Mouse (Mus musculus): Measurements from ENCODE around the gene Gpc2. TPM values are rescaled to one million over a fixed set of nuclear protein-coding genes. Genes with fewer than 3 reads are reported as not detected.

The Gpc2 gene
- polyA plus RNA-seq, 1 experiment from 2014 or later: 4.7 TPM

GRCm38 (mm10) chr5:138233778-138234177, 46.0 kb downstream of the Gpc2 start:
- Histone ChIP-seq H3K27ac (ENCODE audit: low read depth) (no peak overlapping the region), H3K36me3 (ENCODE audit: insufficient read depth) (no peaks in the 10 kb centered on the region), H3K27me3 (ENCODE audit: insufficient read depth, low read length) (no peaks in the 10 kb centered on the region), H3K4me2 (no peak overlapping the region), H3K4me3 (ENCODE audit: low read depth, low read length) (no peak overlapping the region), H3K4me1 (ENCODE audit: insufficient read depth) (no peaks in the 10 kb centered on the region), H3K9ac (no peak overlapping the region), H3K9me3 (ENCODE audit: low read depth, low read length) (no peaks in the 10 kb centered on the region)
- DNase-seq: no peak
- TF ChIP-seq CTCF (IDR thresholded peaks at IDR 0.05; ENCODE audit: low read depth): no peak
- 77% methylated on average over 2 of the region's 2 CpGs for WGBS
- ATAC-seq (ENCODE audit: insufficient read depth): no peak

DNA sequence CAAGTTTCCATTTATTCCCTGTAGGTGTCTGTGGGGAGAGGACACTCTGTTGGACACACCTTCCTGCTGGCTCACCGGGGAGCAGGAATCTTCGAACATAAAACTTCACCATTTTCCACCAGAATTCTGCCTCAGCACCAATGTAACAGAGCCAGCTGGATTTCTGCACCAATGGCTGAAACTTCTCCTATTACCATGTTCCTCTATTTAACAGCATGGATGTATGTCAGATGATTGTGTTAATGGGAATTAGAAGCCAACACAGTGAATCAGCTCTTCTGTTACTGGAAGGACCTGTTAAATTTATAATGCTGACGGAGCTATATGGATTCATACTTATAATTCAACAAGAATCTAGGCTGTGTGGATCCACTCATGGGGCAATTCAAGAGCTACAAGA, 50.3 kb downstream of the Gpc2 start:
- 90% methylated on average over 3 of the region's 3 CpGs for WGBS
- Histone ChIP-seq H3K27me3 (ENCODE audit: insufficient read depth, low read length) (no peaks in the 10 kb centered on the region), H3K36me3 (ENCODE audit: insufficient read depth) (no peaks in the 10 kb centered on the region), H3K9ac (no peak overlapping the region), H3K4me1 (ENCODE audit: insufficient read depth) (no peaks in the 10 kb centered on the region), H3K4me3 (ENCODE audit: low read depth, low read length) (no peak overlapping the region), H3K4me2 (no peak overlapping the region), H3K27ac (ENCODE audit: low read depth) (no peak overlapping the region), H3K9me3 (ENCODE audit: low read depth, low read length) (no peaks in the 10 kb centered on the region)
- DNase-seq (no peak), ATAC-seq (ENCODE audit: insufficient read depth) (no peak)
- no peak for TF ChIP-seq CTCF (IDR thresholded peaks at IDR 0.05; ENCODE audit: low read depth)

- Histone ChIP-seq H3K4me3 (ENCODE audit: low read depth, low read length) (no peak overlapping the region), H3K9ac (no peak overlapping the region), H3K9me3 (ENCODE audit: low read depth, low read length) (no peaks in the 10 kb centered on the region), H3K4me2 (no peak overlapping the region), H3K27ac (ENCODE audit: low read depth) (no peak overlapping the region), H3K36me3 (ENCODE audit: insufficient read depth) (no peaks in the 10 kb centered on the region), H3K4me1 (ENCODE audit: insufficient read depth) (no peaks in the 10 kb centered on the region), H3K27me3 (ENCODE audit: insufficient read depth, low read length) (no peaks in the 10 kb centered on the region)
- DNase-seq: peak; percentile 22
- 46% methylated on average over 3 of the region's 3 CpGs for WGBS
- ATAC-seq (ENCODE audit: insufficient read depth): no peak
- peak; percentile 45 for TF ChIP-seq CTCF (IDR thresholded peaks at IDR 0.05; ENCODE audit: low read depth)
Observed at GRCm38 (mm10) chr5:138228026-138228425, 51.8 kb downstream of the Gpc2 start.

DNA sequence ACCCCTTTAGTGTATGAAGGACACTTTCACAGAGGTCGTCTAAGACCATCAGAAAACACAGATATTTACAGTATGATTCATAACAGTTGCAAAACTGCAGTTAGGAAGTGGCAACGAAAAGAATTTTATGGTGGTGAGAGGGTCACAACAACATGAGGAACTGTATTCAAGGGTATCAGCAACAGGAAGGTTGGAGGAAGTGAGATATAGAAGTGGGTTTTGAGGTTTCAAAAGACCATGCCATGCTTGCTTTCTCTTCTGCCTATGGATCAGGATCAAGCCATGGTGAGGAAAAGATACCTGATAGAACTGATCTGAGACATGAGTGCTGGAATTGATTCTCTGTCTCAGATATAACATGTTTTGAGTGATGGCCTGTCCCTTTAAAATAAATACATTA, 52.4 kb downstream of the Gpc2 start:
- 58% methylated on average over 2 of the region's 2 CpGs for WGBS
- Histone ChIP-seq H3K4me2 (no peak overlapping the region), H3K27me3 (ENCODE audit: insufficient read depth, low read length) (no peaks in the 10 kb centered on the region), H3K36me3 (ENCODE audit: insufficient read depth) (no peaks in the 10 kb centered on the region), H3K4me3 (ENCODE audit: low read depth, low read length) (no peak overlapping the region), H3K9me3 (ENCODE audit: low read depth, low read length) (no peaks in the 10 kb centered on the region), H3K4me1 (ENCODE audit: insufficient read depth) (no peaks in the 10 kb centered on the region), H3K27ac (ENCODE audit: low read depth) (no peak overlapping the region), H3K9ac (no peak overlapping the region)
- ATAC-seq (ENCODE audit: insufficient read depth) (no peak), DNase-seq (peak; percentile 3)
- no peak for TF ChIP-seq CTCF (IDR thresholded peaks at IDR 0.05; ENCODE audit: low read depth)

DNA sequence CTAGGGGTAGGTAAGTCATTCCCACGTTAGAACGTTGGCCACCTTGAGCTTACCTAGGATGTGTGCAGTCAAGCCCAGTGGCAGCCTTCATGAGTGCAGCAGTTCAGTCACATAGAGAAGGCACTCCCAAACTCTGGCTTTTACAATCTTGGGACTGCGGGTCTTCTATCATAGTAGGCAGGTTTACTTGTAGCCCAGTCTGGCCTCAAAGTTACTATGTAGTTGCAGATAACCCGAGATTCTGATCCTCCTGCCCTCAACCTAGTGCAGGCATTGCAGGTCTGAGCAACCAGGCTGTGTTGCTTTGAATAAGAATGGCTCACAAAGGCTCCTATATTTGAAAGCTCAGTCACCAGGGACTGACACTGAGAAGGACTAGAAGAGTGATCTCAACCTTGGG, 53.3 kb downstream of the Gpc2 start:
- Histone ChIP-seq H3K4me2 (no peak overlapping the region), H3K9ac (no peak overlapping the region), H3K4me1 (ENCODE audit: insufficient read depth) (no peaks in the 10 kb centered on the region), H3K27me3 (ENCODE audit: insufficient read depth, low read length) (no peaks in the 10 kb centered on the region), H3K4me3 (ENCODE audit: low read depth, low read length) (no peak overlapping the region), H3K9me3 (ENCODE audit: low read depth, low read length) (no peaks in the 10 kb centered on the region), H3K27ac (ENCODE audit: low read depth) (no peak overlapping the region), H3K36me3 (ENCODE audit: insufficient read depth) (no peaks in the 10 kb centered on the region)
- WGBS: 74% methylated on average over 4 of the region's 4 CpGs
- DNase-seq (no peak), ATAC-seq (ENCODE audit: insufficient read depth) (no peak)
- no peak for TF ChIP-seq CTCF (IDR thresholded peaks at IDR 0.05; ENCODE audit: low read depth)

DNA sequence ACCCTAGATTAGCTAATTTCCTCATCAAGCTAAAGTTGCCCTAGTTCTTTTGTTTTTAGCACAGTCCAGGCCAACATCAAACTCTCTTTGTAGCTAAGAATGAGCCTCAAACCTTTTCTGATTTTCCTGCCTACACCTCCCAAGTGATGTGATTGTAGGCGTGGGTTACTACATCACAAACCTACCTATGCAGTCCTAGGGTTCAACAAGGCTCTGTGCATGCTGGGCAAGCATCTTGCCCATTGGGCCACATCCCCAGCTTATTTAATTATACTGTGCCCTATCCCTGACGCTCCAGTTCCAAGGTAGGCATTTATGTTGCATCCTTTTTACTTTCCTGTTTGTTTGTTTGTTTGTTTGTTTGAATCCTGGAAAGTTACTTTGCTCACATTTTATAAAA, 54.1 kb downstream of the Gpc2 start, which contains the start of gene Nxpe5:
Nxpe5 (plus strand) TSS at position 199 of the 400 bp plus-strand sequence.
- Histone ChIP-seq H3K27ac (ENCODE audit: low read depth) (no peak within 1 kb of the TSS), H3K27me3 (ENCODE audit: insufficient read depth, low read length) (no peaks in the 10 kb centered on the region), H3K9me3 (ENCODE audit: low read depth, low read length) (no peaks in the 10 kb centered on the region), H3K4me3 (ENCODE audit: low read depth, low read length) (no peak within 1 kb of the TSS), H3K4me1 (ENCODE audit: insufficient read depth) (no peaks in the 10 kb centered on the region), H3K9ac (no peak within 1 kb of the TSS), H3K36me3 (ENCODE audit: insufficient read depth) (no peaks in the 10 kb centered on the region), H3K4me2 (no peak within 1 kb of the TSS)
- no peak for TF ChIP-seq CTCF (IDR thresholded peaks at IDR 0.05; ENCODE audit: low read depth)
- ATAC-seq (ENCODE audit: insufficient read depth) (no peak), DNase-seq (no peak)
- 51% methylated on average over 2 of the region's 2 CpGs for WGBS

Other genes starting within 250 kb of the Gpc2 start
- not detected in 2 replicates for gene Smok3c, start 226.8 kb downstream of the Gpc2 start, polyA plus RNA-seq (2014; fragmentation: Nextera tagmentation; extraction: Ambion mirVana)
- 24.5 and 27.2 TPM in 2 replicates for gene Zkscan1, start 194.9 kb downstream of the Gpc2 start, polyA plus RNA-seq (2014; fragmentation: Nextera tagmentation; extraction: Ambion mirVana)
- gene Zscan21, start 163.1 kb downstream of the Gpc2 start, polyA plus RNA-seq (2014; fragmentation: Nextera tagmentation; extraction: Ambion mirVana): 63.0 and 64.9 TPM in 2 replicates
- gene Zfp113, start 124.3 kb downstream of the Gpc2 start, polyA plus RNA-seq (2014; fragmentation: Nextera tagmentation; extraction: Ambion mirVana): 16.6 and 18.1 TPM in 2 replicates
- 256 and 259 TPM in 2 replicates for gene Cops6, start 118.9 kb downstream of the Gpc2 start, polyA plus RNA-seq (2014; fragmentation: Nextera tagmentation; extraction: Ambion mirVana)
- gene Ap4m1, start 108.0 kb downstream of the Gpc2 start, polyA plus RNA-seq (2014; fragmentation: Nextera tagmentation; extraction: Ambion mirVana): 19.2 and 20.6 TPM in 2 replicates
- 225 and 233 TPM in 2 replicates for gene Mcm7, start 107.6 kb downstream of the Gpc2 start, polyA plus RNA-seq (2014; fragmentation: Nextera tagmentation; extraction: Ambion mirVana)
- gene Taf6, start 92.6 kb downstream of the Gpc2 start, polyA plus RNA-seq (2014; fragmentation: Nextera tagmentation; extraction: Ambion mirVana): 95.6 and 97.6 TPM in 2 replicates
- gene Cnpy4, start 92.5 kb downstream of the Gpc2 start, polyA plus RNA-seq (2014; fragmentation: Nextera tagmentation; extraction: Ambion mirVana): 55.5 and 59.0 TPM in 2 replicates
- gene Mblac1, start 85.7 kb downstream of the Gpc2 start, polyA plus RNA-seq (2014; fragmentation: Nextera tagmentation; extraction: Ambion mirVana): 7.3 and 7.9 TPM in 2 replicates
- gene Nxpe5, start 54.1 kb downstream of the Gpc2 start, polyA plus RNA-seq (2014; fragmentation: Nextera tagmentation; extraction: Ambion mirVana): not detected in 2 replicates
- gene Lamtor4, start 24.5 kb downstream of the Gpc2 start, polyA plus RNA-seq (2014; fragmentation: Nextera tagmentation; extraction: Ambion mirVana): 44.2 and 46.0 TPM in 2 replicates
- 5.5 and 6.6 TPM in 2 replicates for gene BC037034, start 16.0 kb downstream of the Gpc2 start, polyA plus RNA-seq (2014; fragmentation: Nextera tagmentation; extraction: Ambion mirVana)
- gene Gal3st4, start 7.2 kb downstream of the Gpc2 start, polyA plus RNA-seq (2014; fragmentation: Nextera tagmentation; extraction: Ambion mirVana): 0.78 and 1.6 TPM in 2 replicates
- 0.12 TPM in 1 of 2 replicates, not detected in the other for gene Gm43720, start within 50 bp of the Gpc2 start, polyA plus RNA-seq (2014; fragmentation: Nextera tagmentation; extraction: Ambion mirVana)
- 4.3 and 6.3 TPM in 2 replicates for gene Stag3, start 235 bp upstream of the Gpc2 start, polyA plus RNA-seq (2014; fragmentation: Nextera tagmentation; extraction: Ambion mirVana)
- 0.17 TPM in 1 of 2 replicates, not detected in the other for gene Pvrig, start 62.0 kb upstream of the Gpc2 start, polyA plus RNA-seq (2014; fragmentation: Nextera tagmentation; extraction: Ambion mirVana)
- gene Zfp157, start 161.5 kb upstream of the Gpc2 start, polyA plus RNA-seq (2014; fragmentation: Nextera tagmentation; extraction: Ambion mirVana): 35.5 and 41.9 TPM in 2 replicates